ENCODE assay signal across 32 mouse cellular contexts in genomic region chr2:25244144-25244543, GRCm38 (mm10). TPM values are rescaled to one million over a fixed set of nuclear protein-coding genes. Genes with fewer than 3 reads are reported as not detected.
"Had no signal": no experiment of that assay in that cellular context is flagged by ENCODE, and none has a peak within 500 bp of the region (broad histone marks: within the 10 kb centered on the region; RNA-seq: fewer than 3 reads in every experiment).

No protein-coding gene starts in this region.

- H3K4me3 ChIP-seq: liver, embryonic 13.5 days; midbrain, embryonic 13.5 days; myocyte; stomach, embryonic 15.5 days had no signal

- H3K9me3 ChIP-seq: liver, embryonic 13.5 days; midbrain, embryonic 10.5 days; midbrain, embryonic 13.5 days; stomach, embryonic 15.5 days had no signal

- H3K27ac ChIP-seq: kidney, postnatal 0 days; liver, embryonic 13.5 days; midbrain, embryonic 10.5 days; midbrain, embryonic 13.5 days; stomach, embryonic 15.5 days had no signal

- DNase-seq: kidney, adult 18-20 months; kidney, postnatal 4 days; liver, embryonic 13.5 days; lung, adult 2 months; lung, postnatal 14 days; lung, postnatal 4 days; retina, postnatal 1 day; right cerebral cortex, postnatal 25 days; spleen, adult 18-20 months; thymus, postnatal 25 days had no signal

- ATAC-seq: midbrain, embryonic 13.5 days; midbrain, embryonic 16.5 days had no signal

RNA-seq across cellular contexts. Expression of gene Cysrt1, which starts 1.9 kb away (rescaled TPM):
- total RNA-seq: layer of hippocampus, adult 18-20 months; layer of hippocampus, postnatal 14 days; left cerebral cortex, adult 18-20 months; left cerebral cortex, postnatal 10 days; left cerebral cortex, postnatal 36 days; liver, adult 2 months; megakaryocyte progenitor cell, adult 5-6 weeks; monocyte, adult 5-6 weeks had no signal
- polyA plus RNA-seq: limb, embryonic 11.5 days; liver, adult 2 months; liver, embryonic 13.5 days; liver, embryonic 16.5 days; lung, embryonic 16.5 days; midbrain, embryonic 13.5 days; myocyte; neural tube, embryonic 11.5 days had no signal

RNA-seq across cellular contexts. Expression of gene Rnf208, which starts 2.1 kb away (rescaled TPM):
- total RNA-seq: liver, adult 2 months; monocyte, adult 5-6 weeks had no signal

RNA-seq across cellular contexts. Expression of gene AL732309.1, which starts 2.5 kb away (rescaled TPM):
- total RNA-seq: monocyte, adult 5-6 weeks had no signal

RNA-seq across cellular contexts. Expression of gene Rnf224, which starts 7.6 kb away (rescaled TPM):
- total RNA-seq: layer of hippocampus, adult 18-20 months; layer of hippocampus, postnatal 14 days; left cerebral cortex, adult 18-20 months; left cerebral cortex, postnatal 10 days; left cerebral cortex, postnatal 36 days; liver, adult 2 months; monocyte, adult 5-6 weeks; neutrophil, adult 5-6 weeks had no signal
- polyA plus RNA-seq: intestine, embryonic 14.5 days; limb, embryonic 11.5 days; liver, adult 2 months; liver, embryonic 13.5 days; liver, embryonic 16.5 days; lung, embryonic 16.5 days; midbrain, embryonic 10.5 days; midbrain, embryonic 13.5 days; midbrain, embryonic 16.5 days; myocyte; neural tube, embryonic 11.5 days; thymus, postnatal 0 days had no signal

RNA-seq across cellular contexts. Expression of gene Slc34a3, which starts 10.0 kb away (rescaled TPM):
- total RNA-seq: layer of hippocampus, adult 18-20 months; layer of hippocampus, postnatal 14 days; left cerebral cortex, adult 18-20 months; left cerebral cortex, postnatal 10 days; left cerebral cortex, postnatal 36 days; liver, adult 2 months; megakaryocyte progenitor cell, adult 5-6 weeks; monocyte, adult 5-6 weeks; neutrophil, adult 5-6 weeks had no signal
- polyA plus RNA-seq: limb, embryonic 11.5 days; limb, embryonic 14.5 days; liver, adult 2 months; liver, embryonic 13.5 days; lung, adult 2 months; lung, embryonic 16.5 days; midbrain, embryonic 10.5 days; midbrain, embryonic 13.5 days; midbrain, embryonic 16.5 days; myocyte; neural tube, embryonic 11.5 days; thymus, postnatal 0 days had no signal
